Mouse (Mus musculus) embryonic fibroblast, embryonic 13.5 days (primary cell): ENCODE measurements around the gene Myom1.

Experiments used
- CTCF ChIP-seq: IDR thresholded peaks from 2 replicates; pipeline ENCODE4 v1.5.1; 2011; ENCODE audit warnings: mild to moderate bottlenecking, control low read depth, low read length, moderate library complexity, borderline replicate concordance; ENCODE audit not compliant: insufficient read depth
- POLR2A ChIP-seq: IDR thresholded peaks from 2 replicates; pipeline ENCODE4 v1.6.1; 2011; ENCODE audit warnings: low read depth, mild to moderate bottlenecking, control low read depth, low read length, moderate library complexity

DNA sequence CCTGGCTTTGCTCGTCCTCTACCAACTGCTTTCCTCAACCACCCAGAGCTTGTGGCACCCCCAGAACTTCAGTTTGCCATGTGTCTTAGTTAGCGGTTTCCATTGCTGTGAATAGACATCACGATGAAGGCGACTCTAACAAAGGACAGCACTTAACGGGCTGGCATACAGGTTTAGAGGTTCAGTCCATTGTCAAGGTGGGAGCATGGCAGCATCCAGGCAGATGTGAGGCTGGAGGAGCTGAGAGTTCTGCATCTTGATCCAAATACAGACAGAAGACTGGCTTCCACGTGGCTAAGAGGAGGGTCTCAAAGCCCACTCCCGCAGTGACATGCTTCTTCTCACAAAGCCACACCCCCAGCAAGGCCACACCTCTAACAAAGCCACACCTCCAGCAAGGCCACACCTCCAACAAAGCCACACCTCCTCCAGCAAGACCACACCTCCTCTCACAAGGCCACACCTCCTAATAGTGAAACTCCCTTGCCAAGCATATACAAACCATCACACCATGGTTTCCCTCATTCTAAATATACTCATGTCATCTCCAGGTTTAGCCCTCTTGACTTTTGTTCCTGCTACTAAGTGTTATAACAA lies 8.3 kb downstream of the Myom1 start:
- TF ChIP-seq POLR2A (no peak), CTCF (no peak)
